Mouse (Mus musculus): ENCODE data around the gene Pcolce.
"Not testable (repeated sequence)": the region's sequence is repeated elsewhere in the genome, so short reads cannot be mapped to it uniquely, and the experiment has no call there.

Gene Pcolce

DNA sequence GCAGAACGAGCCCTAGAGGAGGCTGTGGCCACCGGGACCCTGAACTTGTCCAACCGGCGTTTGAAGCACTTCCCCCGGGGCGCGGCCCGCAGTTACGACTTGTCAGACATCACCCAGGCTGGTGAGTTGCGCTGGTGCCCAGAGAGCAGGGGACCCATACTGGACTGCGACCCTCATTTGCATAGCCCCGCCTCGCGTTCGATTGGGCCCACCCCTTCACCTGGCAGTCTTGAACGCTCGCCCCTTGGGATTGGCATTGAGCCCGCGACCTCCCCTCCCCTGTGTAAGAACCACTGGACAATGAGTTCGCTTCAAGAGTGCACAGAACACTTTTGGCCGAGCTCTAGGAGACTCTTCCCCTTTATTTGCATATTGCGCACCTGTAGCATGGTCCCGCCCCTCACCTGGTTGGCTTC, 15.7 kb upstream of the Pcolce start:
- DNase-seq (ENCODE audit: low spot score in 2 of 2): no peak

GRCm38 (mm10) chr5:137628498-137629305, 15.1 kb upstream of the Pcolce start, which contains the start of the genes Fbxo24, Lrch4 and Gm20605:
Fbxo24 (minus strand) TSS chr5:137629002.
Lrch4 (plus strand) TSS chr5:137629121.
Gm20605 (plus strand) TSS chr5:137629175.
- DNase-seq (ENCODE audit: low spot score in 2 of 2): peak; percentile 100

GRCm38 (mm10) chr5:137627991-137628390, 14.4 kb upstream of the Pcolce start:
- DNase-seq (ENCODE audit: low spot score in 2 of 2): no peak

- DNase-seq (ENCODE audit: low spot score in 2 of 2): no peak
These were observed 10.4 kb upstream of the Pcolce start for GRCm38 (mm10) chr5:137623937-137624530.

DNA sequence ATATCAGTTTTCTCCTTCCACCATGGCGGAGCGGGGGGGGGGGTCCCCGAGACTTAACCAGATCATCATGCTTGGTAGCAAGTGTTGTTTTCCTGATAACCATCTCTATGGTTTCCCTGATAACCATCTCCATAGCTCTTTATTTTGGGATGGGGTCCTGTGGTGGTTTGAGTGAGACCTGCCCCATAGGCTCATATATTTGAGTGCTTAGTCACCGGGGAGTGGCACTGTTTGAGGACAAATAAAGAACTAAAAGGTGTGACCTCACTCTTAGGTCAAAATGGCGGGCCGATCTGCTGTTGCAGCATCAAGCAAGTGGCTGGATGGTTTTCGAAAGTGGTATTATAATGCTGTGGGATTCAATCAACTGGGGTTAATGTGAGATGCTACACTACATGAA, 1.8 kb upstream of the Pcolce start:
- no peak for DNase-seq (ENCODE audit: low spot score in 2 of 2)

GRCm38 (mm10) chr5:137614921-137615320, 1.3 kb upstream of the Pcolce start:
- not testable (repeated sequence) for DNase-seq (ENCODE audit: low spot score in 2 of 2)

- no peak for DNase-seq (ENCODE audit: low spot score in 2 of 2)
These were observed 508 bp downstream of the Pcolce start for GRCm38 (mm10) chr5:137613076-137613475.

- DNase-seq (ENCODE audit: low spot score in 2 of 2): no peak
These were observed 2.4 kb downstream of the Pcolce start for GRCm38 (mm10) chr5:137611245-137611602.

GRCm38 (mm10) chr5:137610548-137611244, 2.9 kb downstream of the Pcolce start:
- no peak for DNase-seq (ENCODE audit: low spot score in 2 of 2)

GRCm38 (mm10) chr5:137610056-137610455, 3.5 kb downstream of the Pcolce start:
- DNase-seq (ENCODE audit: low spot score in 2 of 2): no peak

GRCm38 (mm10) chr5:137609292-137609691, 4.3 kb downstream of the Pcolce start:
- DNase-seq (ENCODE audit: low spot score in 2 of 2): no peak

GRCm38 (mm10) chr5:137608654-137609190, 4.9 kb downstream of the Pcolce start:
- DNase-seq (ENCODE audit: low spot score in 2 of 2): no peak

- DNase-seq (ENCODE audit: low spot score in 2 of 2): no peak
These were observed 5.5 kb downstream of the Pcolce start for GRCm38 (mm10) chr5:137607860-137608653.

DNA sequence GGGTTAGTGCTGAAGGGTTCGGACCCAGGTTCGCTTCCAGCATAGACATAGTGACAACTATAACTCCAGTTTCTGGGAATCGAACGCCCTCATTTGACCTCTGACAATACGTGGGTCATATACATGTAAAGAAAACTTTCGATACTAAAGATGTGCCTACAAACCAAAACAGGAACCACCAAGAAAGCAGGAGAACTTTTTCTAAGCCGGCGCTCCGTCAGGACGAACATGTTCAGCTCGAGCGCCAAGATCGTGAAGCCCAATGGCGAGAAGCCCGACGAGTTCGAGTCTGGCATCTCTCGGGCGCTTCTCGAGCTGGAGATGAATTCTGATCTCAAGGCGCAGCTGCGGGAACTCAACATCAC, 12.2 kb downstream of the Pcolce start:
- DNase-seq (ENCODE audit: low spot score in 2 of 2): no peak

GRCm38 (mm10) chr5:137600619-137601364, 12.8 kb downstream of the Pcolce start, which contains the start of gene Mospd3:
Mospd3 (minus strand) TSS chr5:137601058.
- peak; percentile 91 to 97 for DNase-seq (ENCODE audit: low spot score in 2 of 2)

GRCm38 (mm10) chr5:137600281-137600618, 13.3 kb downstream of the Pcolce start:
- no peak for DNase-seq (ENCODE audit: low spot score in 2 of 2)

DNA sequence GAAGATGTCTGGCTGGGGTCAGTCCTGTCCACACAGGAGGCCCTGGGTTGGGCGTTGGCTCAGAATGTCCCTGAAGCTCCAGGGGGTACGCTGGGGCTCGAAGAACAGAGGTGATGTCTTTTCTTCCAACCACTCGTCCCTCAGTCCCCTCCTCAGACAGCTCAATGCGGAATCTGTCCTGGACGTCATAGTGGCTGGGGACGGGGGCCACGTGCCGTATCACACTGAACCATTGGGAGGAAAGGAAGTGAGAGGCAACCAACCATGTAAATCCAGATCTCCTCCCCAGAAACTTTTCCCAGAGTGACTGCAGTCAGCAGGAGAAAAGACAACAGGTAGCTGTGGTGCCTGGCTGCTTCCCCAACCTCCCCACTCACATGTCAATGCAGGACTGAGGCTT, 14.0 kb downstream of the Pcolce start:
- no peak for DNase-seq (ENCODE audit: low spot score in 2 of 2)

GRCm38 (mm10) chr5:137598100-137598826, 15.3 kb downstream of the Pcolce start:
- DNase-seq (ENCODE audit: low spot score in 2 of 2): no peak

DNA sequence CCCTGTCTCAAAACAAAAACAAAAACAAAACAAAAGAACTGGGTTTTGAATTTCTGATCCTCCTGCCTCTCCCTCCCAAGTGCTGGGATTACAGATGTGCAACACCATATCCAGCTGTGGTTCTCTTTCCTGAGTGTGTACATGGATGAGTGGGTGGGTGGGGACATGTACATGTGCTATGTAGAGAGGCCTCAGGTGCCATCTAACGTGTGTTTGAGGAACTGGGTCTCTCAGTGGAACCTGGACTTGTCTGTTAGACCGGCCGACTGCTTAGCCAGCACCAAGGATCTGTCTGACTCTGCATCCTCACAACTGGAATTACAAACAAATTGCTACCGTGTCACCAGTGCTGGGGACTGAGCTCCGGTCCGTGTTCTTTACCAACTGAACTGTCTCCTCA, 16.0 kb downstream of the Pcolce start:
- no peak for DNase-seq (ENCODE audit: low spot score in 2 of 2)

- no peak for DNase-seq (ENCODE audit: low spot score in 2 of 2)
These were observed 16.9 kb downstream of the Pcolce start for GRCm38 (mm10) chr5:137596601-137597261.
